ENCODE assay signal across 26 mouse cellular contexts in the genomic region with DNA sequence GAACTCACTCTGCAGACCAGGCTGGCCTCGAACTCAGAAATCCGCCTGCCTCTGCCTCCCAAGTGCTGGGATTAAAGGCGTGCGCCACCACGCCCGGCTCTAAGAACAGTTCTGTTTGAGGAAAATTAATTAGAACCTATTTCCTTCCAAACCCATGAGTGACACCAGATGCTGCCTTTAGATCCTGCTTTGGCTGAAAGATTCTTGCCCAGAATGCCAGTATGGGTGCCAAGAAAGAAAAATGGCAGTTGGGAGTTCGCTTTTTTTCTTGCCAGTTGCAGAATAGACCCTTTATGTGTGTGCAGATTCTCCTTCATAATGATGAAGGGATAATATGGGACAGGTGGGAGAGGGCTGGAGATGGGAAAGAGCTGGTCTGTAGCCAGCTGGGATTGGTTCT. TPM values are rescaled to one million over a fixed set of nuclear protein-coding genes. Genes with fewer than 3 reads are reported as not detected.
A peak's percentile ranks its signal among the peaks of the same experiment; 100 is the strongest.
DNase-seq lines count a peak whose midpoint lies in the region; ATAC-seq and TF ChIP-seq lines count a peak whose summit lies in the region.
"Had no signal": no experiment of that assay in that cellular context is flagged by ENCODE, and none has a peak within 500 bp of the region (broad histone marks: within the 10 kb centered on the region; RNA-seq: fewer than 3 reads in every experiment).

No protein-coding gene starts in this region.

- H3K36me3 ChIP-seq in forebrain, embryonic 14.5 days (ENCODE audit: control insufficient read depth, insufficient read depth, low read length) = no peaks in the 10 kb centered on the region
- no peaks in the 10 kb centered on the region for H3K36me3 ChIP-seq in forebrain, embryonic 10.5 days (replicated peaks)
- 0 out of 2 replicates have a peak, but pooled peaks cover 1% of the 10 kb centered on the region for H3K36me3 ChIP-seq in hindbrain, embryonic 13.5 days
- no peaks in the 10 kb centered on the region for H3K36me3 ChIP-seq in hindbrain, postnatal 0 days (ENCODE audit: insufficient read depth, low read length)
- H3K36me3 ChIP-seq: embryonic facial prominence, embryonic 12.5 days; embryonic facial prominence, embryonic 15.5 days; heart, embryonic 15.5 days; hindbrain, embryonic 15.5 days had no signal

- TF ChIP-seq CTCF in hindbrain, postnatal 0 days (IDR thresholded peaks at IDR 0.05; ENCODE audit: low read depth) = no peak
- TF ChIP-seq CTCF in brain, embryonic 14.5 days (IDR thresholded peaks at IDR 0.05; ENCODE audit: borderline replicate concordance, extremely low read depth, insufficient read depth, insufficient read length) = no peak

- DNase-seq in cerebellum, adult 11-12 months = peak; percentile 36
- no peak for DNase-seq in cerebellum, adult 18-20 months
- DNase-seq in forebrain, embryonic 14.5 days (ENCODE audit: low spot score) = peak; percentile 76
- DNase-seq in forebrain, embryonic 10.5 days (ENCODE audit: extremely low spot score, low spot score) = no peak
- DNase-seq in hindbrain, postnatal 0 days (ENCODE audit: low spot score) = no peak
- peak; percentile 80 for DNase-seq in brain, embryonic 14.5 days (ENCODE audit: low read depth)
- no peak for DNase-seq in layer of hippocampus, adult 8-10 months (ENCODE audit: low spot score in 2 of 2)
- DNase-seq: adrenal gland, adult 8-10 months; adrenal gland, postnatal 25 days; cerebellum, adult 9-10 months; cerebellum, postnatal 25 days; gastrocnemius, postnatal 10 days; gastrocnemius, postnatal 36 days; heart, postnatal 14 days; heart, postnatal 4 days; kidney, adult 18-20 months; kidney, adult 9 months had no signal

- ATAC-seq in forebrain, embryonic 14.5 days = no peak
- ATAC-seq in hindbrain, embryonic 13.5 days (ENCODE audit: low FRiP score) = no peak
- no peak for ATAC-seq in hindbrain, postnatal 0 days
- ATAC-seq: activated CD4-positive, CD25-positive, alpha-beta regulatory T cell, adult 4 months; intestine, embryonic 16.5 days had no signal

- TF ChIP-seq POLR2A in brain, embryonic 14.5 days (IDR thresholded peaks at IDR 0.05; ENCODE audit: borderline replicate concordance, extremely low read depth, insufficient read depth, insufficient read length, poor library complexity, severe bottlenecking) = no peak

- no peak overlapping the region for H3K4me3 ChIP-seq in forebrain, embryonic 14.5 days (ENCODE audit: low read depth, low read length)
- H3K4me3 ChIP-seq in forebrain, embryonic 10.5 days = no peak overlapping the region
- no peak overlapping the region for H3K4me3 ChIP-seq in hindbrain, embryonic 13.5 days
- no peak overlapping the region for H3K4me3 ChIP-seq in hindbrain, postnatal 0 days (ENCODE audit: low read length)
- H3K4me3 ChIP-seq: embryonic facial prominence, embryonic 12.5 days; embryonic facial prominence, embryonic 15.5 days; heart, embryonic 12.5 days; heart, embryonic 15.5 days; hindbrain, embryonic 15.5 days had no signal

- peaks cover 20% of the 10 kb centered on the region for H3K4me1 ChIP-seq in forebrain, embryonic 14.5 days (ENCODE audit: control insufficient read depth, insufficient read depth, low read length)
- peaks cover 78% of the 10 kb centered on the region for H3K4me1 ChIP-seq in forebrain, embryonic 10.5 days
- H3K4me1 ChIP-seq in hindbrain, embryonic 13.5 days (replicated peaks) = peaks cover 55% of the 10 kb centered on the region
- H3K4me1 ChIP-seq in hindbrain, postnatal 0 days (ENCODE audit: insufficient read depth, low read length) = peaks cover 21% of the 10 kb centered on the region

- H3K27me3 ChIP-seq in forebrain, embryonic 14.5 days (replicated peaks; ENCODE audit: control insufficient read depth, insufficient read depth, low read length) = no peaks in the 10 kb centered on the region
- 0 out of 2 replicates have a peak, but pooled peaks cover 7% of the 10 kb centered on the region for H3K27me3 ChIP-seq in forebrain, embryonic 10.5 days (ENCODE audit: poor library complexity, severe bottlenecking)
- H3K27me3 ChIP-seq in hindbrain, embryonic 13.5 days = no peaks in the 10 kb centered on the region
- H3K27me3 ChIP-seq in hindbrain, postnatal 0 days (ENCODE audit: insufficient read depth, low read length) = no peaks in the 10 kb centered on the region
- H3K27me3 ChIP-seq: embryonic facial prominence, embryonic 12.5 days; embryonic facial prominence, embryonic 15.5 days; heart, embryonic 12.5 days; heart, embryonic 15.5 days; hindbrain, embryonic 15.5 days had no signal

- no peak overlapping the region for H3K9ac ChIP-seq in forebrain, embryonic 14.5 days (ENCODE audit: low read length)
- no peak overlapping the region for H3K9ac ChIP-seq in hindbrain, embryonic 13.5 days
- H3K9ac ChIP-seq in hindbrain, postnatal 0 days (replicated peaks; ENCODE audit: low read length) = no peak overlapping the region
- H3K9ac ChIP-seq: embryonic facial prominence, embryonic 12.5 days; embryonic facial prominence, embryonic 15.5 days; heart, embryonic 12.5 days; heart, embryonic 15.5 days; hindbrain, embryonic 15.5 days had no signal

- 56% methylated on average over 7 of the region's 7 CpGs for WGBS in forebrain, embryonic 14.5 days
- 93% methylated on average over 7 of the region's 7 CpGs for WGBS in forebrain, embryonic 10.5 days
- whole genome bisulfite sequencing in hindbrain, embryonic 13.5 days = 90% methylated on average over 7 of the region's 7 CpGs
- 72% methylated on average over 6 of the region's 7 CpGs for WGBS in hindbrain, postnatal 0 days

- no peaks in the 10 kb centered on the region for H3K9me3 ChIP-seq in forebrain, embryonic 14.5 days (replicated peaks; ENCODE audit: control insufficient read depth, low read length)
- H3K9me3 ChIP-seq in forebrain, embryonic 10.5 days = no peaks in the 10 kb centered on the region
- H3K9me3 ChIP-seq in hindbrain, embryonic 13.5 days = no peaks in the 10 kb centered on the region
- H3K9me3 ChIP-seq in hindbrain, postnatal 0 days (ENCODE audit: low read length) = no peaks in the 10 kb centered on the region
- H3K9me3 ChIP-seq: embryonic facial prominence, embryonic 12.5 days; embryonic facial prominence, embryonic 15.5 days; heart, embryonic 12.5 days; heart, embryonic 15.5 days; hindbrain, embryonic 15.5 days had no signal

- H3K27ac ChIP-seq in forebrain, embryonic 14.5 days (ENCODE audit: low read depth, low read length) = peak overlapping the region; percentile 2; the same call in 1 of the 2 replicates
- H3K27ac ChIP-seq in forebrain, embryonic 10.5 days = no peak overlapping the region
- 0 out of 2 replicates have a peak overlapping the region, but pooled peaks have one; percentile 2 for H3K27ac ChIP-seq in hindbrain, embryonic 13.5 days
- H3K27ac ChIP-seq in hindbrain, postnatal 0 days = no peak overlapping the region
- H3K27ac ChIP-seq: embryonic facial prominence, embryonic 12.5 days; embryonic facial prominence, embryonic 15.5 days; hindbrain, embryonic 15.5 days had no signal

- H3K4me2 ChIP-seq in forebrain, embryonic 14.5 days (ENCODE audit: low read length) = no peak overlapping the region
- H3K4me2 ChIP-seq in hindbrain, embryonic 13.5 days = no peak overlapping the region
- H3K4me2 ChIP-seq in hindbrain, postnatal 0 days (ENCODE audit: low read depth, low read length) = no peak overlapping the region
- H3K4me2 ChIP-seq: embryonic facial prominence, embryonic 12.5 days; embryonic facial prominence, embryonic 15.5 days; heart, embryonic 12.5 days; hindbrain, embryonic 15.5 days had no signal

RNA-seq across cellular contexts. Expression of gene Tsc22d4, which starts 1.3 kb away (rescaled TPM):
- polyA plus RNA-seq in forebrain, embryonic 14.5 days (2014; fragmentation: Nextera tagmentation; extraction: Ambion mirVana) = 52.3 and 62.1 TPM in 2 replicates
- polyA plus RNA-seq in forebrain, embryonic 10.5 days (2016; fragmentation: Nextera tagmentation; extraction: Ambion mirVana) = 71.0 and 72.0 TPM in 2 replicates
- polyA plus RNA-seq in hindbrain, embryonic 13.5 days (2015; fragmentation: Nextera tagmentation; extraction: Ambion mirVana) = 61.1 and 62.5 TPM in 2 replicates
- 383 and 444 TPM in 2 replicates for total RNA-seq in hindbrain, postnatal 0 days (2014; rRNA removed)
- 251 and 270 TPM in 2 replicates for polyA plus RNA-seq in hindbrain, postnatal 0 days (2015; fragmentation: Nextera tagmentation; extraction: Ambion mirVana)
- polyA plus RNA-seq in brain, embryonic 14.5 days (2012; rRNA removed) = 51.8 and 53.7 TPM in 2 replicates
- 100 to 1,000 TPM; 146 to 236 (median 178) TPM for total RNA-seq in layer of hippocampus, adult 8-10 months (2022)

RNA-seq across cellular contexts. Expression of gene Nyap1, which starts 2.8 kb away (rescaled TPM):
- 13.8 and 14.5 TPM in 2 replicates for polyA plus RNA-seq in forebrain, embryonic 14.5 days (2014; fragmentation: Nextera tagmentation; extraction: Ambion mirVana)
- polyA plus RNA-seq in forebrain, embryonic 10.5 days (2016; fragmentation: Nextera tagmentation; extraction: Ambion mirVana) = 2.9 and 5.1 TPM in 2 replicates
- 32.9 and 34.1 TPM in 2 replicates for polyA plus RNA-seq in hindbrain, embryonic 13.5 days (2015; fragmentation: Nextera tagmentation; extraction: Ambion mirVana)
- 192 and 215 TPM in 2 replicates for total RNA-seq in hindbrain, postnatal 0 days (2014; rRNA removed)
- polyA plus RNA-seq in hindbrain, postnatal 0 days (2015; fragmentation: Nextera tagmentation; extraction: Ambion mirVana) = 30.0 and 33.2 TPM in 2 replicates
- 208 and 219 TPM in 2 replicates for polyA plus RNA-seq in brain, embryonic 14.5 days (2012; rRNA removed)
- 10 to 100 TPM; 64.7 to 77.5 (median 68.4) TPM for total RNA-seq in layer of hippocampus, adult 8-10 months (2022)
- total RNA-seq: granulocyte monocyte progenitor cell, adult 5-6 weeks had no signal

RNA-seq across cellular contexts. Expression of gene Ppp1r35, which starts 34.5 kb away (rescaled TPM):
- polyA plus RNA-seq in forebrain, embryonic 14.5 days (2014; fragmentation: Nextera tagmentation; extraction: Ambion mirVana) = 55.1 and 60.0 TPM in 2 replicates
- polyA plus RNA-seq in forebrain, embryonic 10.5 days (2016; fragmentation: Nextera tagmentation; extraction: Ambion mirVana) = 47.5 and 49.2 TPM in 2 replicates
- polyA plus RNA-seq in hindbrain, embryonic 13.5 days (2015; fragmentation: Nextera tagmentation; extraction: Ambion mirVana) = 40.6 and 44.1 TPM in 2 replicates
- 52.8 and 67.0 TPM in 2 replicates for total RNA-seq in hindbrain, postnatal 0 days (2014; rRNA removed)
- polyA plus RNA-seq in hindbrain, postnatal 0 days (2015; fragmentation: Nextera tagmentation; extraction: Ambion mirVana) = 35.5 and 37.1 TPM in 2 replicates
- polyA plus RNA-seq in brain, embryonic 14.5 days (2012; rRNA removed) = 47.7 and 81.6 TPM in 2 replicates
- 10 to 100 TPM; 11.5 to 16.3 (median 14.1) TPM for total RNA-seq in layer of hippocampus, adult 8-10 months (2022)

RNA-seq across cellular contexts. Expression of gene Mepce, which starts 43.3 kb away (rescaled TPM):
- polyA plus RNA-seq in forebrain, embryonic 14.5 days (2014; fragmentation: Nextera tagmentation; extraction: Ambion mirVana) = 13.1 and 13.2 TPM in 2 replicates
- polyA plus RNA-seq in forebrain, embryonic 10.5 days (2016; fragmentation: Nextera tagmentation; extraction: Ambion mirVana) = 10.0 and 11.5 TPM in 2 replicates
- 10.7 and 11.1 TPM in 2 replicates for polyA plus RNA-seq in hindbrain, embryonic 13.5 days (2015; fragmentation: Nextera tagmentation; extraction: Ambion mirVana)
- 40.3 and 49.2 TPM in 2 replicates for total RNA-seq in hindbrain, postnatal 0 days (2014; rRNA removed)
- 16.8 and 17.1 TPM in 2 replicates for polyA plus RNA-seq in hindbrain, postnatal 0 days (2015; fragmentation: Nextera tagmentation; extraction: Ambion mirVana)
- 35.7 and 38.5 TPM in 2 replicates for polyA plus RNA-seq in brain, embryonic 14.5 days (2012; rRNA removed)
- total RNA-seq in layer of hippocampus, adult 8-10 months (2022) = 10 to 100 TPM; 44.6 to 52.9 (median 48.3) TPM

RNA-seq across cellular contexts. Expression of gene Zcwpw1, which starts 43.4 kb away (rescaled TPM):
- polyA plus RNA-seq in forebrain, embryonic 14.5 days (2014; fragmentation: Nextera tagmentation; extraction: Ambion mirVana) = 7.3 and 7.7 TPM in 2 replicates
- 12.9 and 14.8 TPM in 2 replicates for polyA plus RNA-seq in forebrain, embryonic 10.5 days (2016; fragmentation: Nextera tagmentation; extraction: Ambion mirVana)
- 10.6 and 12.3 TPM in 2 replicates for polyA plus RNA-seq in hindbrain, embryonic 13.5 days (2015; fragmentation: Nextera tagmentation; extraction: Ambion mirVana)
- total RNA-seq in hindbrain, postnatal 0 days (2014; rRNA removed) = 3.8 and 4.9 TPM in 2 replicates
- polyA plus RNA-seq in hindbrain, postnatal 0 days (2015; fragmentation: Nextera tagmentation; extraction: Ambion mirVana) = 11.4 TPM in 2 replicates
- polyA plus RNA-seq in brain, embryonic 14.5 days (2012; rRNA removed) = 8.1 and 8.2 TPM in 2 replicates
- total RNA-seq in layer of hippocampus, adult 8-10 months (2022) = 1 to 10 TPM; 6.7 to 9.1 (median 7.5) TPM

Comparison
In these comparisons a context has a peak if more than half of its experiments do, and no peak if none do; other contexts are left out.
1. DNase-seq: peak in cerebellum, adult 11-12 months (single experiment), forebrain, embryonic 14.5 days (single experiment) and brain, embryonic 14.5 days (single experiment); none in cerebellum, adult 18-20 months (0 of 2), forebrain, embryonic 10.5 days (single experiment), hindbrain, postnatal 0 days (single experiment) and layer of hippocampus, adult 8-10 months (0 of 2).
2. H3K27ac ChIP-seq: peak in forebrain, embryonic 14.5 days (single experiment) and hindbrain, embryonic 13.5 days (single experiment); none in forebrain, embryonic 10.5 days (single experiment) and hindbrain, postnatal 0 days (single experiment).